9 mouse cellular contexts compared by ENCODE assay signal in genomic region chr9:102493044-102493443, GRCm38 (mm10). TPM values are rescaled to one million over a fixed set of nuclear protein-coding genes. Genes with fewer than 3 reads are reported as not detected.
DNase-seq lines count a peak whose midpoint lies in the region; ATAC-seq lines count a peak whose summit lies in the region.
"Had no signal": no experiment of that assay in that cellular context is flagged by ENCODE, and none has a peak within 500 bp of the region (broad histone marks: within the 10 kb centered on the region; RNA-seq: fewer than 3 reads in every experiment).

No protein-coding gene starts in this region.

- no peak overlapping the region for H3K27ac ChIP-seq in heart, embryonic 10.5 days
- H3K27ac ChIP-seq in forebrain, embryonic 16.5 days (ENCODE audit: low read length) = no peak overlapping the region
- H3K27ac ChIP-seq in kidney, embryonic 15.5 days = no peak overlapping the region
- H3K27ac ChIP-seq: kidney, postnatal 0 days had no signal

- no peaks in the 10 kb centered on the region for H3K9me3 ChIP-seq in heart, embryonic 10.5 days
- no peaks in the 10 kb centered on the region for H3K9me3 ChIP-seq in forebrain, embryonic 16.5 days (ENCODE audit: control insufficient read depth, low read length)
- H3K9me3 ChIP-seq in kidney, embryonic 15.5 days (replicated peaks) = no peaks in the 10 kb centered on the region

- H3K4me1 ChIP-seq in heart, embryonic 10.5 days = peaks cover 26% of the 10 kb centered on the region
- H3K4me1 ChIP-seq in forebrain, embryonic 16.5 days (replicated peaks; ENCODE audit: control insufficient read depth, insufficient read depth, low read length) = peaks cover 2% of the 10 kb centered on the region; the same call in 1 of the 2 replicates
- no peaks in the 10 kb centered on the region for H3K4me1 ChIP-seq in kidney, embryonic 15.5 days

- ATAC-seq in forebrain, embryonic 16.5 days = peak; percentile 63
- no peak for ATAC-seq in kidney, embryonic 15.5 days (replicated peaks; ENCODE audit: low FRiP score)

- peaks cover 57% of the 10 kb centered on the region for H3K27me3 ChIP-seq in heart, embryonic 10.5 days (ENCODE audit: insufficient read depth, poor library complexity, severe bottlenecking)
- H3K27me3 ChIP-seq in forebrain, embryonic 16.5 days (replicated peaks; ENCODE audit: control insufficient read depth, insufficient read depth, low read length) = no peaks in the 10 kb centered on the region
- H3K27me3 ChIP-seq in kidney, embryonic 15.5 days = no peaks in the 10 kb centered on the region

- no peak overlapping the region for H3K9ac ChIP-seq in forebrain, embryonic 16.5 days (replicated peaks; ENCODE audit: low read depth, low read length)
- H3K9ac ChIP-seq in kidney, embryonic 15.5 days = no peak overlapping the region

- H3K4me2 ChIP-seq in forebrain, embryonic 16.5 days (ENCODE audit: low read length) = no peak overlapping the region
- H3K4me2 ChIP-seq in kidney, embryonic 15.5 days = no peak overlapping the region

- H3K36me3 ChIP-seq in heart, embryonic 10.5 days = no peaks in the 10 kb centered on the region
- no peaks in the 10 kb centered on the region for H3K36me3 ChIP-seq in forebrain, embryonic 16.5 days (ENCODE audit: control insufficient read depth, insufficient read depth)
- H3K36me3 ChIP-seq in kidney, embryonic 15.5 days = no peaks in the 10 kb centered on the region

- DNase-seq in heart, adult 11 months = peak; percentile 98
- no peak for DNase-seq in heart, embryonic 10.5 days (ENCODE audit: low spot score)
- peak; percentile 49 for DNase-seq in adrenal gland, postnatal 25 days
- peak; percentile 42 for DNase-seq in lung, postnatal 10 days
- DNase-seq in kidney, postnatal 36 days = no peak
- no peak for DNase-seq in layer of hippocampus, adult 9-10 months (ENCODE audit: low spot score)

- 25% methylated on average over 4 of the region's 4 CpGs for WGBS in heart, embryonic 10.5 days
- WGBS in forebrain, embryonic 16.5 days = 37% methylated on average over 4 of the region's 4 CpGs
- 33% methylated on average over 4 of the region's 4 CpGs for WGBS in kidney, embryonic 15.5 days

- no peak overlapping the region for H3K4me3 ChIP-seq in heart, embryonic 10.5 days
- H3K4me3 ChIP-seq in forebrain, embryonic 16.5 days (replicated peaks; ENCODE audit: low read length) = no peak overlapping the region
- no peak overlapping the region for H3K4me3 ChIP-seq in kidney, embryonic 15.5 days (replicated peaks)

RNA-seq across cellular contexts. Expression of gene Ky, which starts 12.5 kb away (rescaled TPM):
- polyA plus RNA-seq in heart, embryonic 10.5 days (2016; fragmentation: Nextera tagmentation; extraction: Ambion mirVana) = 0.21 and 1.1 TPM in 2 replicates
- total RNA-seq in adrenal gland, postnatal 25 days (2021) = 1.1 TPM in 1 of 2 replicates, not detected in the other
- polyA plus RNA-seq in forebrain, embryonic 16.5 days (2015; fragmentation: Nextera tagmentation; extraction: Ambion mirVana) = 0.16 and 0.33 TPM in 2 replicates
- 0.27 and 0.41 TPM in 2 replicates for polyA plus RNA-seq in kidney, embryonic 15.5 days (2015; fragmentation: Nextera tagmentation; extraction: Ambion mirVana)

Comparison
In these comparisons a context has a peak if more than half of its experiments do, and no peak if none do; other contexts are left out.
1. DNase-seq: peak in heart, adult 11 months (single experiment), adrenal gland, postnatal 25 days (single experiment) and lung, postnatal 10 days (single experiment); none in heart, embryonic 10.5 days (single experiment), kidney, postnatal 36 days (0 of 2) and layer of hippocampus, adult 9-10 months (single experiment).